Mouse (Mus musculus) CH12.LX (cell line): ENCODE measurements around the gene Ddx10.

ENCODE experiments used
- CTCF ChIP-seq, 2 experiments: IDR thresholded peaks in 1 of 2; conservative IDR thresholded peaks in 1 of 2; 2 replicates each; pipeline ENCODE4 v1.5.1; 2011 to 2012; ENCODE audit warnings: low read depth in 2 of 2, low read length in 2 of 2, improper control_type of control experiment in 1 of 2, inconsistent platforms in 1 of 2, mild to moderate bottlenecking in 1 of 2, moderate library complexity in 1 of 2
- E2F4 ChIP-seq: IDR thresholded peaks from 2 replicates; pipeline ENCODE4 v1.6.1; 2011; ENCODE audit warnings: low read depth, low read length, improper control_type of control experiment; ENCODE audit not compliant: insufficient replicate concordance
- JUND ChIP-seq: conservative IDR thresholded peaks from 2 replicates; pipeline ENCODE4 v1.6.1; 2011; ENCODE audit warnings: low read depth, low read length, improper control_type of control experiment
- MAFK ChIP-seq: IDR thresholded peaks from 2 replicates; pipeline ENCODE4 v1.6.1; 2011; ENCODE audit warnings: low read length, improper control_type of control experiment; ENCODE audit not compliant: insufficient replicate concordance
- MEF2A ChIP-seq: IDR thresholded peaks from 2 replicates; pipeline ENCODE4 v1.6.1; 2014; ENCODE audit warnings: low read depth, mild to moderate bottlenecking, inconsistent platforms, low read length, improper control_type of control experiment, borderline replicate concordance
- NRF1 ChIP-seq: IDR thresholded peaks from 2 replicates; pipeline ENCODE4 v1.6.1; 2014; ENCODE audit warnings: low read depth, mild to moderate bottlenecking, inconsistent platforms, low read length, improper control_type of control experiment, moderate library complexity
- POLR2A ChIP-seq: IDR thresholded peaks from 2 replicates; pipeline ENCODE4 v1.6.1; 2011; ENCODE audit warnings: low read depth, mild to moderate bottlenecking, improper control_type of control experiment, low read length
- TCF12 ChIP-seq: IDR thresholded peaks from 2 replicates; pipeline ENCODE4 v1.6.1; 2014; ENCODE audit warnings: low read depth, mild to moderate bottlenecking, inconsistent platforms, low read length, improper control_type of control experiment
- USF1 ChIP-seq: IDR thresholded peaks from 2 replicates; pipeline ENCODE4 v1.6.1; 2014; ENCODE audit warnings: low read depth, mild to moderate bottlenecking, inconsistent platforms, low read length, improper control_type of control experiment
- ZMIZ1 ChIP-seq: IDR thresholded peaks from 2 replicates; pipeline ENCODE4 v1.6.1; 2012; ENCODE audit warnings: low read depth, mild to moderate bottlenecking, inconsistent platforms, low read length, improper control_type of control experiment

DNA sequence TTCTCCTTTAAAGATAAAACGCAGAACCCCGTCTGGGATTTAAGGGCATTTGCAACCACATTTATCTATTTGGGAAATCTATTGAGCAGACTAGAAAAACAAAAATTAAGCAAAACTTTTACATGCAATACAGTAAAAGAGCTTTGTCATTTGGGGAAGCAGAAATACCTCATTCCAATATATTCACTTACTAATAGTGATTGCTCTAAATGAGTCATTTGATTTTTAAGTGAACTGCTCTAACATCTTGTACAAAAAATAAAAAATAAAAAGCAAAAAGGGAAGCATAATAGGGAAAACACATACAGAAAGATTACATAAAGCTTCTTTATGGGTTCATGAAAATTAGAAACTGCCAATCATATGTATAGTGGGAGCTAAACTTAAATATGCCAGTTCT lies 104.3 kb downstream of the Ddx10 start:
- TF ChIP-seq ZMIZ1 = no peak
- TF ChIP-seq CTCF (conservative IDR thresholded peaks at IDR 0.05 in 1 of 2, IDR thresholded peaks at IDR 0.05 in 1 of 2; ENCODE audit: low read depth in 2 of 2, low read length in 2 of 2) = no peak
- no peak for TF ChIP-seq POLR2A
- no peak for TF ChIP-seq TCF12
- peak; percentile 64; the same call in 1 of the 2 replicates for TF ChIP-seq JUND
- no peak for TF ChIP-seq USF1
- no peak for TF ChIP-seq NRF1
- no peak for TF ChIP-seq MAFK
- no peak for TF ChIP-seq MEF2A
- no peak for TF ChIP-seq E2F4
